ENCODE assay signal across 18 mouse cellular contexts in the genomic region with DNA sequence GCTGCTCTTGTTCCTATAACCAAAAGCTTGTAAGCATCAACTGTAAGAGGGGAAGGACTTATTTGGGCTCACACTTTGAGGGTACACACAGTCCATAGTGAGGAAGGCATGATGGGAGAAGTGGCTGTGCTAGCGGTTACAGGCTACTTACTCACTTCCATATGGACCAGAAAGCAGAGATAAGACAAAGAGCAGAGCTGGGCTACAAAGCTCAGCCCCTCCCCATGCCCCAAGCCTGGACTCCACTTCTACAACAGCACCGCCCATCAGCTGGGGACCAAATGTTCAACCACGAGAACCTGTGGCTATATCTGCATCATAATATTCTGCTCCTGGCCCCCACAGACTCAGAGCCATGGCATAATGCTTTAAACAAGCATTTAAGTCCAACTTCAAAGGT. TPM values are rescaled to one million over a fixed set of nuclear protein-coding genes. Genes with fewer than 3 reads are reported as not detected.
DNase-seq lines count a peak whose midpoint lies in the region; ATAC-seq and TF ChIP-seq lines count a peak whose summit lies in the region.
"Had no signal": no experiment of that assay in that cellular context is flagged by ENCODE, and none has a peak within 500 bp of the region (broad histone marks: within the 10 kb centered on the region; RNA-seq: fewer than 3 reads in every experiment).

No protein-coding gene starts in this region.

- no peaks in the 10 kb centered on the region for H3K27me3 ChIP-seq in heart, embryonic 10.5 days (ENCODE audit: insufficient read depth, poor library complexity, severe bottlenecking)
- H3K27me3 ChIP-seq in heart, embryonic 11.5 days (ENCODE audit: control insufficient read depth, insufficient read depth, low read length) = no peaks in the 10 kb centered on the region
- no peaks in the 10 kb centered on the region for H3K27me3 ChIP-seq in embryonic facial prominence, embryonic 12.5 days
- H3K27me3 ChIP-seq in intestine, postnatal 0 days (replicated peaks; ENCODE audit: control insufficient read depth, insufficient read depth, low read length) = no peaks in the 10 kb centered on the region
- H3K27me3 ChIP-seq in midbrain, embryonic 15.5 days (replicated peaks) = no peaks in the 10 kb centered on the region
- H3K27me3 ChIP-seq: embryonic facial prominence, embryonic 15.5 days; forebrain, embryonic 15.5 days; heart, embryonic 12.5 days had no signal

- peak; percentile 25 for DNase-seq in heart, embryonic 10.5 days (ENCODE audit: low spot score)
- DNase-seq in gastrocnemius, adult 18-20 months (ENCODE audit: low spot score) = no peak
- DNase-seq: adrenal gland, postnatal 14 days; cerebellum, adult 9-10 months; cerebellum, postnatal 36 days; gastrocnemius, postnatal 10 days; heart, adult 18-20 months had no signal

- no peak overlapping the region for H3K27ac ChIP-seq in heart, embryonic 10.5 days
- no peak overlapping the region for H3K27ac ChIP-seq in heart, embryonic 11.5 days (ENCODE audit: low read depth, low read length)
- H3K27ac ChIP-seq in embryonic facial prominence, embryonic 12.5 days = no peak overlapping the region
- peak overlapping the region; percentile 81; the same call in 1 of the 2 replicates for H3K27ac ChIP-seq in intestine, postnatal 0 days (ENCODE audit: low read depth, low read length)
- H3K27ac ChIP-seq in midbrain, embryonic 15.5 days = no peak overlapping the region
- H3K27ac ChIP-seq: embryonic facial prominence, embryonic 15.5 days; forebrain, embryonic 15.5 days; hindbrain, embryonic 10.5 days; hindbrain, embryonic 14.5 days had no signal

- no peak overlapping the region for H3K4me2 ChIP-seq in heart, embryonic 11.5 days
- no peak overlapping the region for H3K4me2 ChIP-seq in embryonic facial prominence, embryonic 12.5 days (replicated peaks)
- peak overlapping the region; percentile 25 for H3K4me2 ChIP-seq in intestine, postnatal 0 days (replicated peaks; ENCODE audit: low read depth)
- H3K4me2 ChIP-seq in midbrain, embryonic 15.5 days = no peak overlapping the region
- H3K4me2 ChIP-seq: embryonic facial prominence, embryonic 15.5 days; forebrain, embryonic 15.5 days; heart, embryonic 12.5 days; hindbrain, embryonic 14.5 days had no signal

- no peaks in the 10 kb centered on the region for H3K36me3 ChIP-seq in heart, embryonic 10.5 days
- H3K36me3 ChIP-seq in heart, embryonic 11.5 days (ENCODE audit: control insufficient read depth, insufficient read depth, low read length) = no peaks in the 10 kb centered on the region
- H3K36me3 ChIP-seq in embryonic facial prominence, embryonic 12.5 days = no peaks in the 10 kb centered on the region
- peaks cover 3% of the 10 kb centered on the region; the same call in 1 of the 2 replicates for H3K36me3 ChIP-seq in intestine, postnatal 0 days (ENCODE audit: control insufficient read depth, insufficient read depth)
- H3K36me3 ChIP-seq in midbrain, embryonic 15.5 days (replicated peaks) = no peaks in the 10 kb centered on the region
- H3K36me3 ChIP-seq: embryonic facial prominence, embryonic 15.5 days; forebrain, embryonic 15.5 days; heart, embryonic 12.5 days; hindbrain, embryonic 10.5 days had no signal

- WGBS in heart, embryonic 10.5 days = 55% methylated on average over 3 of the region's 3 CpGs
- WGBS in heart, embryonic 11.5 days (ENCODE audit: insufficient replicate concordance) = 60% methylated on average over 3 of the region's 3 CpGs
- 64% methylated on average over 3 of the region's 3 CpGs for WGBS in embryonic facial prominence, embryonic 12.5 days
- WGBS in intestine, postnatal 0 days = 46% methylated on average over 3 of the region's 3 CpGs
- WGBS in midbrain, embryonic 15.5 days = 88% methylated on average over 3 of the region's 3 CpGs

- H3K4me1 ChIP-seq in heart, embryonic 10.5 days = peaks cover 41% of the 10 kb centered on the region
- peaks cover 23% of the 10 kb centered on the region for H3K4me1 ChIP-seq in heart, embryonic 11.5 days (ENCODE audit: control insufficient read depth, insufficient read depth, low read length)
- peaks cover 9% of the 10 kb centered on the region; the same call in 1 of the 2 replicates for H3K4me1 ChIP-seq in embryonic facial prominence, embryonic 12.5 days
- peaks cover 8% of the 10 kb centered on the region for H3K4me1 ChIP-seq in intestine, postnatal 0 days (replicated peaks; ENCODE audit: control insufficient read depth, insufficient read depth, low read length)
- H3K4me1 ChIP-seq in midbrain, embryonic 15.5 days = peaks cover 5% of the 10 kb centered on the region

- H3K9ac ChIP-seq in heart, embryonic 11.5 days (ENCODE audit: low read depth, low read length) = no peak overlapping the region
- no peak overlapping the region for H3K9ac ChIP-seq in embryonic facial prominence, embryonic 12.5 days
- no peak overlapping the region for H3K9ac ChIP-seq in intestine, postnatal 0 days (ENCODE audit: low read depth, low read length)
- H3K9ac ChIP-seq in midbrain, embryonic 15.5 days = no peak overlapping the region
- H3K9ac ChIP-seq: embryonic facial prominence, embryonic 15.5 days; forebrain, embryonic 15.5 days; heart, embryonic 12.5 days; hindbrain, embryonic 14.5 days had no signal

- no peak overlapping the region for H3K4me3 ChIP-seq in heart, embryonic 10.5 days
- H3K4me3 ChIP-seq in heart, embryonic 11.5 days (ENCODE audit: low read depth, low read length) = no peak overlapping the region
- H3K4me3 ChIP-seq in embryonic facial prominence, embryonic 12.5 days = no peak overlapping the region
- no peak overlapping the region for H3K4me3 ChIP-seq in intestine, postnatal 0 days (ENCODE audit: low read depth, low read length)
- no peak overlapping the region for H3K4me3 ChIP-seq in midbrain, embryonic 15.5 days
- H3K4me3 ChIP-seq: embryonic facial prominence, embryonic 15.5 days; erythroblast, embryonic 14.5 days; forebrain, embryonic 15.5 days; heart, embryonic 12.5 days; hindbrain, embryonic 10.5 days had no signal

- TF ChIP-seq CTCF in intestine, postnatal 0 days (IDR thresholded peaks at IDR 0.05; ENCODE audit: low read depth) = no peak

- ATAC-seq in heart, embryonic 11.5 days (replicated peaks; ENCODE audit: insufficient number of reproducible peaks, low FRiP score, low TSS enrichment) = no peak
- 0 out of 2 replicates have a peak, but pooled peaks have one; percentile 52 for ATAC-seq in embryonic facial prominence, embryonic 12.5 days (ENCODE audit: insufficient number of reproducible peaks, insufficient read depth, low FRiP score, low TSS enrichment)
- peak; percentile 69 for ATAC-seq in intestine, postnatal 0 days
- no peak for ATAC-seq in midbrain, embryonic 15.5 days (replicated peaks)
- ATAC-seq in erythroid progenitor cell, adult 5-6 weeks (replicated peaks; ENCODE audit: low FRiP score, poor library complexity, severe bottlenecking) = no peak
- ATAC-seq: forebrain, embryonic 15.5 days had no signal

- H3K9me3 ChIP-seq in heart, embryonic 10.5 days = no peaks in the 10 kb centered on the region
- H3K9me3 ChIP-seq in heart, embryonic 11.5 days (replicated peaks; ENCODE audit: control insufficient read depth, low read length) = no peaks in the 10 kb centered on the region
- no peaks in the 10 kb centered on the region for H3K9me3 ChIP-seq in embryonic facial prominence, embryonic 12.5 days
- H3K9me3 ChIP-seq in intestine, postnatal 0 days (ENCODE audit: control insufficient read depth) = no peaks in the 10 kb centered on the region
- H3K9me3 ChIP-seq in midbrain, embryonic 15.5 days = no peaks in the 10 kb centered on the region
- H3K9me3 ChIP-seq: embryonic facial prominence, embryonic 15.5 days; forebrain, embryonic 15.5 days; heart, embryonic 12.5 days; hindbrain, embryonic 10.5 days had no signal

RNA-seq across cellular contexts. Expression of a gene that starts 29.0 kb away (rescaled TPM):
- polyA plus RNA-seq in heart, embryonic 10.5 days (2016; fragmentation: Nextera tagmentation; extraction: Ambion mirVana) = 41.5 and 45.9 TPM in 2 replicates
- polyA plus RNA-seq in heart, embryonic 11.5 days (2014; fragmentation: Nextera tagmentation; extraction: Ambion mirVana) = 36.8 and 40.6 TPM in 2 replicates
- polyA plus RNA-seq in embryonic facial prominence, embryonic 12.5 days (2016; fragmentation: Nextera tagmentation; extraction: Ambion mirVana) = 27.0 and 28.9 TPM in 2 replicates
- polyA plus RNA-seq in intestine, postnatal 0 days (2015; fragmentation: Nextera tagmentation; extraction: Ambion mirVana) = 18.6 and 23.6 TPM in 2 replicates
- polyA plus RNA-seq in midbrain, embryonic 15.5 days (2015; fragmentation: Nextera tagmentation; extraction: Ambion mirVana) = 21.5 and 22.3 TPM in 2 replicates
- 10 to 100 TPM; 55.6 to 56.4 TPM for total RNA-seq in gastrocnemius, adult 18-20 months (2021)
- total RNA-seq in erythroid progenitor cell, adult 5-6 weeks (2015; ENCODE audit: low replicate concordance) = 101 and 157 TPM in 2 replicates
- total RNA-seq in erythroid progenitor cell, adult 5-6 weeks (2017; ENCODE audit: low replicate concordance) = 108 and 137 TPM in 2 replicates

Comparison
In these comparisons a context has a peak if more than half of its experiments do, and no peak if none do; other contexts are left out.
1. ATAC-seq: peak in embryonic facial prominence, embryonic 12.5 days (single experiment) and intestine, postnatal 0 days (single experiment); none in heart, embryonic 11.5 days (single experiment), midbrain, embryonic 15.5 days (single experiment) and erythroid progenitor cell, adult 5-6 weeks (single experiment).